Mouse (Mus musculus) testis, adult 2 months (tissue): ENCODE measurements around the gene Zbp1. TPM values are rescaled to one million over a fixed set of nuclear protein-coding genes. Genes with fewer than 3 reads are reported as not detected.

Experiments used
- H3K27ac ChIP-seq: fragments of 200-500 bp; 2 replicates; pipeline ENCODE4 v1.5.1; 2012; ENCODE audit warnings: low read depth, low read length; ENCODE audit not compliant: control insufficient read depth, insufficient read depth
- H3K27me3 ChIP-seq: fragments of 200-500 bp; 2 replicates; pipeline ENCODE4 v1.6.1; 2012; ENCODE audit warnings: mild to moderate bottlenecking, low read length, moderate library complexity; ENCODE audit not compliant: control insufficient read depth, insufficient read depth
- H3K36me3 ChIP-seq: fragments of 200-500 bp; 2 replicates; pipeline ENCODE4 v1.6.1; 2012; ENCODE audit warnings: mild to moderate bottlenecking, low read length; ENCODE audit not compliant: control insufficient read depth, insufficient read depth
- H3K4me1 ChIP-seq: fragments of 200-500 bp; 2 replicates; pipeline ENCODE4 v1.6.1; 2012; ENCODE audit warnings: low read length; ENCODE audit not compliant: control insufficient read depth, insufficient read depth
- H3K4me3 ChIP-seq: fragments of 200-500 bp; 2 replicates; pipeline ENCODE4 v1.5.1; 2012; ENCODE audit warnings: low read depth, mild to moderate bottlenecking, low read length, moderate library complexity, mixed read lengths; ENCODE audit not compliant: control insufficient read depth
- CTCF ChIP-seq: fragments of 200-500 bp; IDR thresholded peaks from 2 replicates; pipeline ENCODE4 v1.5.1; 2012; ENCODE audit warnings: low read depth, mild to moderate bottlenecking, inconsistent platforms, low read length, moderate library complexity; ENCODE audit not compliant: control insufficient read depth, insufficient read depth, insufficient replicate concordance
- POLR2A ChIP-seq: fragments of 200-500 bp; IDR thresholded peaks from 2 replicates; pipeline ENCODE4 v1.6.1; 2012; ENCODE audit warnings: low read depth, mild to moderate bottlenecking, inconsistent platforms, low read length, moderate library complexity; ENCODE audit not compliant: control insufficient read depth
- polyA plus RNA-seq: library from polyadenylated mRNA; depleted of rRNA; stranded (reverse); fragments of >200 nt; gene quantifications from 2 replicates; pipeline ENCODE4 v1.2.3, GENCODE M21; 2012

The Zbp1 gene
- polyA plus RNA-seq, 1 experiment: 0.30 TPM

DNA sequence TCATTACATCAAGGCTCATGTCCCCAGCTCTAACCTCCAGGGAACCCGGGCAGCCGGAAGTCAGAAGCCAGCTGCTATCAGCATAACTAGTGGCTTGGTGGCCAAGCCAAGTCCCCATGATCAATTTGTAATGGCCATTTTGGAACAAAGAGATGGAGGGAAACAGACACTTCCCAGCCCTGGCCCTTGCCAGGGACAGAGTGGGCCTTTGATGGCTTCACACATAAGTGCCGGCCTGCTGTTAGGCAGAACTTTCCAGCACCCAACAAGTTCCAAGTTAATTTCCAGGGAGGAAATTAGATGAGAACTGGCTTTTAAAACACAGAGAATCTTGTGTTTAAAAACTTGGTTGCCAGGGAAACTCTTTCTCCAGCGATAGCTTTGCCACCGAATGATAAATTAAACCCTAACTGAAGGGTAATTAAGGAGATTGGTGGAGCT, 50.3 kb downstream of the Zbp1 start:
- no peak for TF ChIP-seq POLR2A
- no peak for TF ChIP-seq CTCF
- peaks cover 6% of the 10 kb centered on the region for H3K4me1 ChIP-seq
- H3K27ac ChIP-seq: no peak overlapping the region
- H3K4me3 ChIP-seq: no peak overlapping the region
- H3K36me3 ChIP-seq: no peaks in the 10 kb centered on the region
- no peaks in the 10 kb centered on the region for H3K27me3 ChIP-seq

- no peaks in the 10 kb centered on the region for H3K36me3 ChIP-seq
- H3K4me3 ChIP-seq: no peak overlapping the region
- TF ChIP-seq CTCF (no peak), POLR2A (no peak)
- no peaks in the 10 kb centered on the region for H3K27me3 ChIP-seq
- no peak overlapping the region for H3K27ac ChIP-seq
- H3K4me1 ChIP-seq: no peaks in the 10 kb centered on the region
Measured at GRCm38 (mm10) chr2:173165357-173165756, 53.4 kb downstream of the Zbp1 start.

GRCm38 (mm10) chr2:173164946-173165345, 53.8 kb downstream of the Zbp1 start:
- H3K27me3 ChIP-seq: no peaks in the 10 kb centered on the region
- TF ChIP-seq CTCF (no peak), POLR2A (no peak)
- H3K4me3 ChIP-seq: no peak overlapping the region
- no peaks in the 10 kb centered on the region; the same call in 1 of the 2 replicates for H3K4me1 ChIP-seq
- H3K27ac ChIP-seq: no peak overlapping the region
- H3K36me3 ChIP-seq: no peaks in the 10 kb centered on the region

GRCm38 (mm10) chr2:173164358-173164757, 54.4 kb downstream of the Zbp1 start:
- Histone ChIP-seq H3K36me3 (no peaks in the 10 kb centered on the region), H3K27me3 (no peaks in the 10 kb centered on the region), H3K4me3 (no peak overlapping the region), H3K4me1 (peaks cover 3% of the 10 kb centered on the region; the same call in 1 of the 2 replicates), H3K27ac (no peak overlapping the region)
- no peak for TF ChIP-seq POLR2A
- TF ChIP-seq CTCF: peak; percentile 17; the same call in 1 of the 2 replicates

DNA sequence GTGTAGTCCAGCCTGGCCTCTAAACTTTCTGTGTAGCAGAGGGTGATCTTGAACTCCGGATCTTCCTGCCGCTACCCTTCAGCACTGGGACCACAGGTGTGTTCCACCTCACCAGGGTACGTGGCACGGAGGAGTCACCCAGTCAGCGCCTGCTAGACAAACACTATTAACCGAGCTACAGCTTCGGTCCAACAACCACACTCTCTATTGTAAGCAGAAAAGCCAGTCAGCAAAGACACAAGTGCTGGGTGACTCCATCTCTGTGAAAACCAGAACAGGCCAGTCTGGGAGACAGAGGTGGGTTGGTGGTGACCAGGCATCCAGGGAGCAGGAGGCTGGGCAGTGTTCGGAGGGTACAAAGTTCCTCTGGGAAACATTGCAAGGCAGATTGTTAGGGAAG, 55.3 kb downstream of the Zbp1 start:
- Histone ChIP-seq H3K4me1 (peaks cover 3% of the 10 kb centered on the region; the same call in 1 of the 2 replicates), H3K4me3 (no peak overlapping the region), H3K27ac (no peak overlapping the region), H3K36me3 (no peaks in the 10 kb centered on the region), H3K27me3 (no peaks in the 10 kb centered on the region)
- TF ChIP-seq POLR2A (no peak), CTCF (no peak)

GRCm38 (mm10) chr2:173159354-173160311, 59.1 kb downstream of the Zbp1 start:
- Histone ChIP-seq H3K36me3 (no peaks in the 10 kb centered on the region), H3K4me1 (peaks cover 3% of the 10 kb centered on the region; the same call in 1 of the 2 replicates), H3K4me3 (no peak overlapping the region), H3K27ac (no peak overlapping the region), H3K27me3 (no peaks in the 10 kb centered on the region)
- TF ChIP-seq POLR2A: no peak
- TF ChIP-seq CTCF: peak; percentile 79; the same call in 1 of the 2 replicates

DNA sequence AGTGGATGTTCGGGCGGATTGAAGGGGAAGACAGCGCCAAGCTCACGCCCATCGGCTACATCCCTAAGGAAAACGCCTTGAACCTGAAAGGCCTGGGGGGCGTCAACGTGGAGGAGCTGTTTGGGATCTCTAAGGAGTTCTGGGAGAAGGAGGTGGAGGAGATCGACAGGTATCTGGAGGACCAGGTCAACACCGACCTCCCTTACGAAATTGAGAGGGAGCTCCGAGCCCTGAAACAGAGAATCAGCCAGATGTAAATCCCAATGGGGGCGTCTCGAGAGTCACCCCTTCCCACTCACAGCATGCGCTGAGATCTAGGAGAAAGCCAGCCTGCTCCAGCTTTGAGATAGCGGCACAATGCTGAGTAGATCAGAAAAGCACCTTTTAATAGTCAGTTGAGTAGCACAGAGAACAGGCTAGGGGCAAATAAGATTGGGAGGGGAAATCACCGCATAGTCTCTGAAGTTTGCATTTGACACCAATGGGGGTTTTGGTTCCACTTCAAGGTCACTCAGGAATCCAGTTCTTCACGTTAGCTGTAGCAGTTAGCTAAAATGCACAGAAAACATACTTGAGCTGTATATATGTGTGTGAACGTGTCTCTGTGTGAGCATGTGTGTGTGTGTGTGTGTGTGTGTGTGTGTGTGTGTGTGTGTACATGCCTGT, 60.2 kb downstream of the Zbp1 start:
- no peak overlapping the region for H3K27ac ChIP-seq
- H3K4me3 ChIP-seq: no peak overlapping the region
- peaks cover 3% of the 10 kb centered on the region; the same call in 1 of the 2 replicates for H3K4me1 ChIP-seq
- H3K27me3 ChIP-seq: no peaks in the 10 kb centered on the region
- TF ChIP-seq CTCF: no peak
- TF ChIP-seq POLR2A: no peak
- no peaks in the 10 kb centered on the region for H3K36me3 ChIP-seq
